Mouse (Mus musculus): ENCODE results near the gene G0s2. TPM values are rescaled to one million over a fixed set of nuclear protein-coding genes. Genes with fewer than 3 reads are reported as not detected.

Gene G0s2
- total RNA-seq (2021) = 1 to 10 TPM; 8.0 to 8.3 TPM

- intact Hi-C loops (cut with DNase I) = loop anchor here (5.0 kb wide), 1 partner anchor 44 kb away; no protein-coding TSS in a partner anchor
- peak; percentile 49 to 64 for DNase-seq (ENCODE audit: low spot score in 2 of 2)
Measured at GRCm38 (mm10) chr1:193272916-193273601, at the start of gene G0s2. G0s2 (minus strand) TSS chr1:193273217.

- intact Hi-C loops (cut with DNase I) = no loop called here
- DNase-seq (ENCODE audit: low spot score in 2 of 2) = peak in 1 of 2 experiments; percentile 47
Measured at GRCm38 (mm10) chr1:193320398-193320797, 47.4 kb upstream of the G0s2 start.

- no peak for DNase-seq (ENCODE audit: low spot score in 2 of 2)
- intact Hi-C loops (cut with DNase I) = loop anchor here (5.0 kb wide), 1 partner anchor 47 kb away; the partner anchor contains the start of gene G0s2
Measured at GRCm38 (mm10) chr1:193319721-193320120, 46.7 kb upstream of the G0s2 start.

DNA sequence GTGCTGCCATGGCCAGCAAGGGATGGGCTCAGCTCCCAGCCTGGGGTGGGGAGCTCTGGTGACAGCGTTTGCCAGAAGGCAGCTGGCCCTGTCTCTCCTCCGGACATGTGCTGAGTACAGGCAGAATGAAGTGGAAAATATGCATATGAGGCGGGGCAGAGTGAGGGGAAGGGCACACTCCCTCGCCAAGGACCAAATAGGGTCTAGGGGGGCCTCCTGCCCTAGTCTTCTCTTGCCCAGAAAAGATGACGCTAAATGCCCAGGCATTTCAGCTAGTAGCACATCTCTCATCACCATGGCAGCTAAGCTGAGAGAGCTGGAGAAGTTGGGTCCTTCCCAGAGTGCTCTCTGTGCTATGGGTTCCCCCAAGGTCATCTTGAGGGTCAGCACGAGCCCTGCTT is 44.1 kb upstream of the G0s2 start:
- intact Hi-C loops (cut with DNase I) = loop anchor here (5.0 kb wide), 1 partner anchor 45 kb away; the partner anchor contains the start of gene G0s2
- peak; percentile 51 to 65 for DNase-seq (ENCODE audit: low spot score in 2 of 2)

DNA sequence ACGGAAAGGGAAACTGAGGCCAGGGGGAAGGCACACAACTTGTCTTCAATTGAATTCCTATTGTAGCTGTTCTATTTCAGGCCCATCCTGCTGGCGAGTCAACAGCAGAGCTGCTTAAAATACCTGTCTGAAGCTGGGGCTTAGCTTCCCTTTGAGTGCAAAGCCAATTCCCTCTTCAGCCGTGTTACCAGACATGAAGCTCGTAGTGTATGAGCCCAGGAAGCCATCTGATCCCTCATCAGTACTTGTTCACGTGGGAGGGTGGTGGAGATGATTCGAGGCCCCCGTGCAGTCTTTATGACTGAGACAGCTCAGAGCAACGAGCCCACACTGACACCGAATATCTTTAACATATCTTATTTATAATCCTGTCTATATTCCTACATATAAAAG is 43.3 kb upstream of the G0s2 start:
- intact Hi-C loops (cut with DNase I) = loop anchor here (5.0 kb wide), 1 partner anchor 44 kb away; the partner anchor contains the start of gene G0s2
- DNase-seq (ENCODE audit: low spot score in 2 of 2) = peak in 1 of 2 experiments; percentile 68

GRCm38 (mm10) chr1:193315705-193316357 is 42.8 kb upstream of the G0s2 start:
- peak; percentile 46 to 87 for DNase-seq (ENCODE audit: low spot score in 2 of 2)
- intact Hi-C loops (cut with DNase I) = loop anchor here (5.0 kb wide), 1 partner anchor 44 kb away; the partner anchor contains the start of gene G0s2

- DNase-seq (ENCODE audit: low spot score in 2 of 2) = no peak
- intact Hi-C loops (cut with DNase I) = no loop called here
Measured at GRCm38 (mm10) chr1:193311596-193311995, 38.6 kb upstream of the G0s2 start.

DNA sequence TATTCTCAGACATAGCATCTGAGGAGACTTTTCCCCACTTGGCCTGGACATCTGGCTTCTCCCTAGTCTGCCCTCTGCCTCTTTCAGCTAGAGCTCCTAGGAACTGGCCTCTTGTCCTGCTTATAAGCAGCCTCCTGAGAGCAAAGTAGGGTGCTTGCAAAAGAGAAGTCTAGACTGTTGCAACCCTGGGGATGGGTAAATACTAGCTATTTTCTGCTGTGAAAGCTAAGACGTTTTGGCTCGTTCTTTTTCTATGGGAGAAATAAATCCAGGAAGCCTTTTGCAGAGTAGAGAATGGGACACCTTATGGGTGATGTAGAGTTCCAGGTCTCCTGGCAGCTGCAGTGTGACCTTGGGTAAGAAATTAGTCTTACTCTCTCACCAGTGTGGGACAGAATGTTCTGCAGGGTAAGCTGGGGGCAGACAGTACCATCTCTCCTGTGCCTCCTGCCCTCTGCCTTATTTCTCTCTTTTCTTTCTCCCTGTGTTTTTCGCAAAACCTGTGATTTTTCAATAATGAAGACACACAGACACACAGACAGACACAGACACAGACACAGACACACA is 37.6 kb upstream of the G0s2 start:
- intact Hi-C loops (cut with DNase I) = no loop called here
- no peak for DNase-seq (ENCODE audit: low spot score in 2 of 2)

DNA sequence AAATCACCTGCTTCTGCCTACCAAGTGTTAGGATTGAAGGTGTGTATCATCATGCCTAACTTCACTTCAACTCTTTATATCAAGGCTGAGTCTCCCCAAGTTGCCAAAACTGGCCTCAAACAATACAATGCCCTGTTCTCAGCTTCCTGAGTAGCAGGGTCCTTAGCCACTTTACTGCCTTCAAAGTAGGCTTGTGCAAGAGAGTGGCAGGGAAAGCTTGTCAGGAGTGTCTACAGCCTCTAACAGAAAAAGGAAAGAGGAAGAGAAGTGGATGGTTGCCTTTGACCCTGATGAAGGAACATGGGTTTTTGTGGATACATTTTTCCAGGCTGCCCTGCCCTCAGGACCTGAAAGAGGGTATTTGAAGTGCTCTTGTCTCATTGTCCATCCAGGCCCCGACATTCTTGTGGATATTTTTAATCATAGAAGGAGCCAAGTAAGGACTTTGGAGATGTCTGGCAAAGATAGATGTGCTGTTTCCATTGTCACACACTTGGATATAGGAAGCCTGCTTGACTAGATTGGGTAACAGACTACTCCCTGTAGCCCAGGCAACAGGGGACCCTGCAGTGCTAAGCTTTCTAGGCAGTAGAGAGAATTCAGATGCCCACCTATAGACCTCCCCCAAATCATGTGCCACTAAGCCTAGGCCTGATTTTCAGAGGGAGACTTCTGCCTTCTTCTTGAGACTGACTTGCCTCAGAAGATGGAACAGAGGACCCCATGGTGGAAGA is 36.9 kb upstream of the G0s2 start:
- intact Hi-C loops (cut with DNase I) = no loop called here
- no peak for DNase-seq (ENCODE audit: low spot score in 2 of 2)

GRCm38 (mm10) chr1:193306832-193307231 is 33.8 kb upstream of the G0s2 start:
- no peak for DNase-seq (ENCODE audit: low spot score in 2 of 2)
- intact Hi-C loops (cut with DNase I) = no loop called here

DNA sequence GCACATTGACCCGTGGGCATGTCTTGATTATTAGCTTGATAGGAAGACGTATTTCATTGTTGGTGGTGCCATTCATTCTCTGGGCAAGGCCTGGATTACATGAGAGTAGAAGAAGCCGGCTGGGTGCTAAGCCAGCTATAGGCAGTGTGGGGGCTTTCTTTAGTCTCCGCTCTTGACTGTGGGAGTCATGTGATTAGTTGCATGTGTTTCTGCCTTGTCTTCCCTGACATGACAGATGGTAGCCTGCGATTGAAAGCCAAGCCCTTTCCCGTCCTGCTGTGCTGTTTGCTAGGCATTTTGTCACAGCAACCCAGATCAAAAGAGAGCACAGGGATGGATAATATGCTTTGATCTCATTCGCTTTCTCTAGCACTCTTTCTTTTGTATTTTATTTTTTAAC is 32.4 kb upstream of the G0s2 start:
- no peak for DNase-seq (ENCODE audit: low spot score in 2 of 2)
- intact Hi-C loops (cut with DNase I) = no loop called here

GRCm38 (mm10) chr1:193303096-193303495 is 30.1 kb upstream of the G0s2 start:
- DNase-seq (ENCODE audit: low spot score in 2 of 2) = no peak
- intact Hi-C loops (cut with DNase I) = no loop called here

DNA sequence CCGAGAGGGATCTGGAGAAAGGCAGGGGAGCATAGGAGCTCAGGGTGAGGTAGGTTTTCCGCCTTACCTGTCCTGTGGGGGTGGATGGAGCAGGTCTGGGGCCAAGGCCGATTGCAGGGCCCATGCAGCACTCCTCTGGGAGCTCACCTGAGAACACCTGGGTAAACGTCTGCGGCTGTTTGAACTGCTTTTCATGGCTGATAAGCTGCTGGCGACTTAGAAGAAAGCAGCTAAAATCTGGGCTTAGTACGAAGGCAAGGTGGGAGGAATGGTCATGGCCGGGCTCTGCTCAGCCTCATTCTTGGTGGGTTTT is 29.0 kb upstream of the G0s2 start:
- no peak for DNase-seq (ENCODE audit: low spot score in 2 of 2)
- intact Hi-C loops (cut with DNase I) = no loop called here

GRCm38 (mm10) chr1:193301216-193302092 is 28.4 kb upstream of the G0s2 start:
- intact Hi-C loops (cut with DNase I) = no loop called here
- no peak for DNase-seq (ENCODE audit: low spot score in 2 of 2)

GRCm38 (mm10) chr1:193299995-193300394 is 27.0 kb upstream of the G0s2 start:
- intact Hi-C loops (cut with DNase I) = no loop called here
- no peak for DNase-seq (ENCODE audit: low spot score in 2 of 2)

- intact Hi-C loops (cut with DNase I) = no loop called here
- peak in 1 of 2 experiments; percentile 30 for DNase-seq (ENCODE audit: low spot score in 2 of 2)
Measured at GRCm38 (mm10) chr1:193298141-193298765, 25.2 kb upstream of the G0s2 start.

DNA sequence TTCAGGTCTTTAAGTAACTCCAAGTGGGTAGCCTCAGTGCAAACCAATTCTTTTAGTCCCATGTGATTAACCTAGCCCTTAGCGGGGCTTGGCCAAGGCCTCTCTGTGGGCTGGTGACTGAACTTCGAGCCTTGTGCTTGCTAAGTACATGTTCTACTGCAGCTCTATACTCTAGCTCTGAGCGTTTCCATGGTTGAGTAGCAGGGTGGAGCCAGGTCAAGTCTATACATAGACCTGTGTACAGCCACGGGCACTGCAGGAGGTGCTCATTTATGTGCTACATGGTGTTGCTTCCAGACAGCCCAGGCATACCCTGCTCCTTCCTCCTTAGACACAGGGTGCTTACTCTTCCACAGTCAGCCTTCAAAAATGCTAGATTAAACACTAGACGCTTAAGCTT is 22.9 kb upstream of the G0s2 start:
- no peak for DNase-seq (ENCODE audit: low spot score in 2 of 2)
- intact Hi-C loops (cut with DNase I) = no loop called here

- intact Hi-C loops (cut with DNase I) = no loop called here
- no peak for DNase-seq (ENCODE audit: low spot score in 2 of 2)
Measured at GRCm38 (mm10) chr1:193293926-193294325, 20.9 kb upstream of the G0s2 start.

- intact Hi-C loops (cut with DNase I) = no loop called here
- DNase-seq (ENCODE audit: low spot score in 2 of 2) = no peak
Measured at GRCm38 (mm10) chr1:193293039-193293438, 20.0 kb upstream of the G0s2 start.

All from left cerebral cortex, postnatal 25 days (tissue).